Mouse (Mus musculus) forebrain, embryonic 16.5 days (tissue): Measurements from ENCODE around the gene Il11. TPM values are rescaled to one million over a fixed set of nuclear protein-coding genes. Genes with fewer than 3 reads are reported as not detected.

Source experiments
- ATAC-seq: fragments of 200-750 bp; cut with Nextera tagmentation; 2 replicates; pipeline ENCODE4 v1.8.0; 2017; ENCODE audit warnings: mild to moderate bottlenecking, moderate library complexity
- H3K27ac ChIP-seq: fragments of 300-500 bp; sonication (generic); 2 replicates; pipeline ENCODE4 v1.5.1; 2014; ENCODE audit warnings: low read length, control low read depth
- H3K27me3 ChIP-seq: fragments of 300-500 bp; sonication (generic); replicated peaks from 2 replicates; pipeline ENCODE4 v1.6.1; 2014; ENCODE audit warnings: low read length; ENCODE audit not compliant: control insufficient read depth, insufficient read depth
- H3K36me3 ChIP-seq: fragments of 300-500 bp; sonication (generic); 2 replicates; pipeline ENCODE4 v1.6.1; 2014; ENCODE audit not compliant: control insufficient read depth, insufficient read depth
- H3K4me1 ChIP-seq: fragments of 300-500 bp; sonication (generic); replicated peaks from 2 replicates; pipeline ENCODE4 v1.6.1; 2014; ENCODE audit warnings: low read length; ENCODE audit not compliant: control insufficient read depth, insufficient read depth
- H3K4me2 ChIP-seq: fragments of 300-500 bp; sonication (generic); 2 replicates; pipeline ENCODE4 v1.6.1; 2014; ENCODE audit warnings: mild to moderate bottlenecking, low read length, control low read depth
- H3K4me3 ChIP-seq: fragments of 300-500 bp; sonication (generic); replicated peaks from 2 replicates; pipeline ENCODE4 v1.5.1; 2014; ENCODE audit warnings: mild to moderate bottlenecking, low read length, control low read depth
- H3K9ac ChIP-seq: fragments of 300-500 bp; sonication (generic); replicated peaks from 2 replicates; pipeline ENCODE4 v1.6.1; 2014; ENCODE audit warnings: low read depth, low read length, control low read depth
- H3K9me3 ChIP-seq: fragments of 300-500 bp; sonication (generic); 2 replicates; pipeline ENCODE4 v1.6.1; 2016; ENCODE audit warnings: low read length; ENCODE audit not compliant: control insufficient read depth
- WGBS: fragments of 180-500 bp; shearing (Covaris S2); extraction: QIAGEN DNeasy Blood & Tissue Kit; methylation state at CpG from one replicate; pipeline ENCODE4 v1.1.7; 2014; 5-methylcytosine and 5-hydroxymethylcytosine counted together
- polyA plus RNA-seq: library from polyadenylated mRNA; unstranded; fragments of >200 nt; fragmentation: Nextera tagmentation; extraction: Ambion mirVana; gene quantifications from 2 replicates; pipeline ENCODE4 v1.2.1, GENCODE M21; 2015

Gene Il11
- polyA plus RNA-seq, 1 experiment from 2014 or later = 1.1 TPM

DNA sequence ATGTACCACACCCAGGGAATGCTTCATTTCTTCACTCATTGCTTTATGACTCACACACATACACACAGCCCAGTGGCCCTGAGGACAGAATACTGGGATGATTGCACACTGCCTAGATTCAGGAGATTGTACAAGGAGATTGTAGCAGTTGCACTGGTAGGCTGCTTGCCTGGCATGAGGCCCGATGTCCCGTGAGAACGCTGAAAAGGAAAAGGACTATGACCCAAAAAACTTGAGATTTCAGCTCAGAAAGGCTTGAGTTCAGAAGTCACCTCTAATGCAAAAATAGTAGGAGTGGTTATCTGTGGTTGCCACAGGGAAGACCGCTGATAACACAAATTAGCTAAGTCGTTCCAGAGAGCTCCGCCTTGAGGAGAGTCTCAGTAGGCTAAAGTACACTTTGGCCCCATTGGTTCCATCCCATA lies 49.7 kb downstream of the Il11 start:
- no peak for ATAC-seq
- Histone ChIP-seq H3K4me1 (no peaks in the 10 kb centered on the region), H3K9ac (no peak overlapping the region), H3K4me3 (no peak overlapping the region), H3K27ac (no peak overlapping the region), H3K4me2 (no peak overlapping the region), H3K9me3 (no peaks in the 10 kb centered on the region), H3K36me3 (no peaks in the 10 kb centered on the region), H3K27me3 (no peaks in the 10 kb centered on the region)
- WGBS = 74% methylated on average over 6 of the region's 6 CpGs

DNA sequence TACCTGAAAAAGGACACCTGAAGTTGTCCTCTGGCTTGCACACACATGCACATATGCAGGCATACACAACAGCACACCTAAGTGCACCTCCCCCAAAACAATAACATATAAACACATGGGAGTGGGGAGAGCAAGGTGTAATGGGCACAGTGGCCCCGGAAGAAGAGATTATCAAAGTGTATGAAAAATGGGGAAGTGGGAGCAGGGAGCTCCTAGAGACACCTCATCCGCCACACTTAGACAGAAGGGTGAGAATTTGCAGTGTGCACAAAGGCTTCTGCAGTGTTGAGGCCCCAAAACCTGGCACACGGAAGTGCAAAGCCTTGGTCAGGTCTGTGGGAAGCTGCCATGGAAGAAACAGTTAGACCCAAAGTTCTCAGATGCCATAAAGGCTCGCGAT lies 51.6 kb downstream of the Il11 start:
- Histone ChIP-seq H3K4me2 (no peak overlapping the region), H3K36me3 (no peaks in the 10 kb centered on the region), H3K27ac (no peak overlapping the region), H3K9me3 (no peaks in the 10 kb centered on the region), H3K4me3 (no peak overlapping the region), H3K9ac (no peak overlapping the region), H3K27me3 (no peaks in the 10 kb centered on the region), H3K4me1 (no peaks in the 10 kb centered on the region)
- ATAC-seq = no peak
- WGBS = 84% methylated on average over 5 of the region's 5 CpGs

DNA sequence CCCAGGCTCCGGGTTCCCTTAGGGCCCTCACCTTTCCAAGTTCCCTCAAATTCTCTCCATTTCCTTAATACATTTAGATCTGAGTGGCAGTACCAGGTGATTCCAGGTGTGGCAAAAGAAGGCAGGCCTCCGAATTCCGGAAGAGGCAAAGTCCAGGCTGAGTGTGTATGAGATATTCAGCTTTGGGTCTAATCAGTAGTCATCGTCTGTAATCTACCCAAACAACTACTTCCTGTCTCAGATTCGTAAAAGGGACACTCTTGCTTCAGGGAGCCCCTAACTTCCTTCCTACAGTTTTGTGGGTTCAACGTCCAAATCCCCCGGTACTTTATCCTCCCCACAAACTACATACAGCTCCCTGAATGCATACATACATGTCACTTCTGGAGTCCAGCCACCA lies 57.5 kb downstream of the Il11 start, which contains the start of gene Tmem150b:
Tmem150b (minus strand) TSS at position 81 of the 400 bp plus-strand sequence.
- no peak for ATAC-seq

DNA sequence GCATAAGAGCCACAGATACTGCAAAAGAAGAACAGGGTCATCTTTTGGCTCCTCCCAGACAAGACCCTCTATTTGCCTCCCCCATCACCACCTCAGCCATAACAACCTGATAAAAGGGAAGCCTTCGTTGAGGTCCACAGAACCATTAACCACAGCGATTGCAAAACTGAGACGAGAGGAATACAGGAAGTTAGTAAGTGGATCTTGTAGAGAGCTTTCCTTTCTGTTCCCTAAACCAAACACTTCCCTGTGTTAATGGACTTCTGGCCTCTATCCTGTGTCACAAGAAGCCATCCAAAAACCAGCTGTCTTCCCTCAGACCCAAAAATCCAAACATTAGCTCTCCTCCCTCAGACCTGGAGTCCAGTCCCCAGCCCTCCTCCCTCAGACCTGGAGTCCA lies 58.3 kb downstream of the Il11 start:
- Histone ChIP-seq H3K27ac (no peak overlapping the region), H3K9me3 (no peaks in the 10 kb centered on the region), H3K9ac (no peak overlapping the region), H3K36me3 (no peaks in the 10 kb centered on the region), H3K27me3 (no peaks in the 10 kb centered on the region), H3K4me3 (no peak overlapping the region), H3K4me1 (no peaks in the 10 kb centered on the region), H3K4me2 (no peak overlapping the region)
- ATAC-seq = no peak
- 72% methylated on average over 3 of the region's 3 CpGs for WGBS

More for the DNA sequence above, 57.5 kb downstream of the Il11 start, which contains the start of gene Tmem150b:
- 81% methylated on average over 7 of the region's 7 CpGs for WGBS
- no peak within 1 kb of the TSS for H3K9ac ChIP-seq
- no peaks in the 10 kb centered on the region for H3K9me3 ChIP-seq
- H3K4me3 ChIP-seq = no peak within 1 kb of the TSS
- H3K27me3 ChIP-seq = no peaks in the 10 kb centered on the region
- H3K4me2 ChIP-seq = no peak within 1 kb of the TSS
- H3K36me3 ChIP-seq = no peaks in the 10 kb centered on the region
- no peak within 1 kb of the TSS for H3K27ac ChIP-seq
- H3K4me1 ChIP-seq = no peaks in the 10 kb centered on the region

DNA sequence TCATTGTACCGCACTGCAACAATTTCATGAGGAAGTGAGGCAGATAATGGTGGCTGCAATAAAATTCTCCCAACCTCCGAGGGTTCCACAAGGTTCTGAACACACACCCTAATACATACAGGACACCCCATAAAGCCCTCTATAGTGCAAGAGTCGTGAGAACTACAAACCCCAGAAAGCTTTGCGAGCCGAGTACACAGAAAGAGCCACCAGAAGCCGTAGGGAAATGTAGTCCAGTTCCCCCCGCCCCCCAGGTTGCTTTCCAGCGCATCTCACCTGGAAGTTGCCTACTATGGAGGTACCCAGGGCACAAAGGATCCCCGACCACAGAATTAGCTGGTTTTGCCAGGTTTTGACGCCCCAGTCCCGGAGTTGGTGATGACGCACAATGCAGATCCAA lies 59.2 kb downstream of the Il11 start:
- peak overlapping the region; percentile 39; the same call in 1 of the 2 replicates for H3K9ac ChIP-seq
- no peaks in the 10 kb centered on the region for H3K27me3 ChIP-seq
- peak overlapping the region; percentile 56 for H3K4me2 ChIP-seq
- H3K4me3 ChIP-seq = peak overlapping the region; percentile 34
- H3K4me1 ChIP-seq = no peaks in the 10 kb centered on the region
- peak; percentile 88 for ATAC-seq
- WGBS = 28% methylated on average over 12 of the region's 12 CpGs
- no peak overlapping the region for H3K27ac ChIP-seq
- no peaks in the 10 kb centered on the region for H3K9me3 ChIP-seq
- no peaks in the 10 kb centered on the region for H3K36me3 ChIP-seq

Other genes starting within 250 kb of the Il11 start
- 176 and 222 TPM in 2 replicates for gene Syt5, start 235.3 kb downstream of the Il11 start, polyA plus RNA-seq
- 0.63 and 0.70 TPM in 2 replicates for gene Ptprh, start 178.8 kb downstream of the Il11 start, polyA plus RNA-seq
- 2.0 and 2.9 TPM in 2 replicates for gene Tmem86b, start 151.4 kb downstream of the Il11 start, polyA plus RNA-seq
- 7.6 and 7.8 TPM in 2 replicates for gene Ppp6r1, start 123.8 kb downstream of the Il11 start, polyA plus RNA-seq
- 136 and 156 TPM in 2 replicates for gene Hspbp1, start 97.8 kb downstream of the Il11 start, polyA plus RNA-seq
- gene Brsk1, start 92.3 kb downstream of the Il11 start, polyA plus RNA-seq = 5.9 and 7.9 TPM in 2 replicates
- gene Tmem150b, start 57.6 kb downstream of the Il11 start, polyA plus RNA-seq = 0.11 and 0.33 TPM in 2 replicates
- 60.0 and 66.9 TPM in 2 replicates for gene Kmt5c, start 42.7 kb downstream of the Il11 start, polyA plus RNA-seq
- gene Cox6b2, start 29.8 kb downstream of the Il11 start, polyA plus RNA-seq = 6.6 and 12.1 TPM in 2 replicates
- not detected in 2 replicates for gene Fam71e2, start 11.6 kb downstream of the Il11 start, polyA plus RNA-seq
- not detected in 2 replicates for gene Tmem190, start 78 bp upstream of the Il11 start, polyA plus RNA-seq
- 3.3 and 4.1 TPM in 2 replicates for gene Tmem238, start 6.8 kb upstream of the Il11 start, polyA plus RNA-seq
- 173 and 179 TPM in 2 replicates for gene Rpl28, start 10.0 kb upstream of the Il11 start, polyA plus RNA-seq
- gene Ube2s, start 29.7 kb upstream of the Il11 start, polyA plus RNA-seq = 291 and 311 TPM in 2 replicates
- gene Shisa7, start 61.8 kb upstream of the Il11 start, polyA plus RNA-seq = 8.7 and 13.2 TPM in 2 replicates
- 3.2 and 4.3 TPM in 2 replicates for gene Isoc2b, start 87.4 kb upstream of the Il11 start, polyA plus RNA-seq
- 0.52 and 0.92 TPM in 2 replicates for gene Isoc2a, start 94.3 kb upstream of the Il11 start, polyA plus RNA-seq
- gene Gm36210, start 123.7 kb upstream of the Il11 start, polyA plus RNA-seq = 0.25 and 0.60 TPM in 2 replicates
- 3.4 and 3.9 TPM in 2 replicates for gene Zfp628, start 132.4 kb upstream of the Il11 start, polyA plus RNA-seq
- 32.0 and 38.3 TPM in 2 replicates for gene Nat14, start 139.2 kb upstream of the Il11 start, polyA plus RNA-seq
- gene Ssc5d, start 142.9 kb upstream of the Il11 start, polyA plus RNA-seq = 0.34 and 0.39 TPM in 2 replicates
- not detected in 2 replicates for gene Sbk2, start 181.5 kb upstream of the Il11 start, polyA plus RNA-seq
- gene Sbk3, start 188.3 kb upstream of the Il11 start, polyA plus RNA-seq = 0.84 and 0.91 TPM in 2 replicates
- gene Zfp579, start 213.3 kb upstream of the Il11 start, polyA plus RNA-seq = 58.4 and 62.2 TPM in 2 replicates
- 10.3 and 11.3 TPM in 2 replicates for gene Zfp524, start 231.6 kb upstream of the Il11 start, polyA plus RNA-seq
- 43.7 and 46.1 TPM in 2 replicates for gene Fiz1, start 231.8 kb upstream of the Il11 start, polyA plus RNA-seq
- 0.91 TPM in 1 of 2 replicates, not detected in the other for gene Gm44973, start 232.6 kb upstream of the Il11 start, polyA plus RNA-seq
- 5.9 and 6.5 TPM in 2 replicates for gene Zfp865, start 237.5 kb upstream of the Il11 start, polyA plus RNA-seq
- 50.5 and 59.1 TPM in 2 replicates for gene Ccdc106, start 237.7 kb upstream of the Il11 start, polyA plus RNA-seq